Mouse (Mus musculus) left cerebral cortex, postnatal 25 days (tissue): ENCODE measurements at regions not wholly inside any gene's neighbourhood (a gene's known extent, or its start where the extent isn't known, plus 50 kb on each side); places are given as distances from the start of the nearest gene placed in this dataset.

Experiments
- DNase-seq, 2 experiments: peaks; one replicate each; pipeline ENCODE4 v3.0.0; 2022; ENCODE audit warnings: low spot score in 2 of 2, mixed read lengths in 1 of 2
- intact Hi-C: fragments of 180-260 bp; cut with DNase I; formaldehyde crosslinking; loops from one replicate; pipeline ENCODE4 v1.15.1; 2025

DNA sequence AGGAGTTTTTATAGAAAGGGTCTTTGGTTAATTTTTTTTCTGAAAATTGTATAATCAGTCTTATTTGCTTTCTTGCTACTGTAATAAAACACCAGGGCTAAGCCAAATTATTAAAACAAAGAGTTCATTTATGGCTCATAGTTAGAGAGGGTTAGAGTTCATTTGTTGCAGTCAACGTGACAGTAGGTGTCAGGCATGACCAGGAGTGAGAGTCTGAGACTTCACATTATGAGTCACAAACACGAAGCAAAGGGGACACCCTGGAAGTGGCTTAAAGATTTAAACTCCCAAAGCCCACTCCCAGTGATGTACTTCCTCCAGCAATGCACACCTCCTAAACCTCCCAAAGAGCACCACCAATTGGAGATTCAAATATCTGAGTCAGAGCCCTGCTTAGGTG lies 305.6 kb downstream of the Irx1 start:
- intact Hi-C loops, result no loop called here
- DNase-seq, result no peak

DNA sequence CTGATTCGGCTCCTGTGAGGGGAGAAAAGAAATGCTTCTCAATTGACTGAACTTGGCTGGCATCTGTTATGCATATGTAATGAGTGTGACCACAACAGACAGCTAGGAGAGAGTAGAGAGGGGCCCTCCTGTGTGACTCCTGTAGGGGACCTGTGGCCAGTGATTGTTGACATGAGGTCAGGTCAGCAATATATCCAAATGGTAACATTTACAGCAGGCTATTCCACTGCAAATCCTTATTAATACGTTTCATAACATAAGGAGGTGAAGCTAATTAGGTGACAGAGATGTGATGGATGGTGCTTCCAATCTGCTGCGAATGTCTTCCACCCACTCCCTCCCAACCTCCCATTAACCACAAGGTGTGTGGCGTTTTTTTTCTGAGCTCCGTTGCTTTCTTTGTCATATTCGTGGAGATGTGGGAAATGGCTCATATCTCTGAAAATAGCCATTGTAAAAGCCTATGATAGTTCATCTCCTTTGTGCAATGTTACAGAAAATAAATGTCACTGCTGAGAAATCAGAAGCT lies 309.5 kb downstream of the Irx1 start:
- intact Hi-C loops, result no loop called here

DNA sequence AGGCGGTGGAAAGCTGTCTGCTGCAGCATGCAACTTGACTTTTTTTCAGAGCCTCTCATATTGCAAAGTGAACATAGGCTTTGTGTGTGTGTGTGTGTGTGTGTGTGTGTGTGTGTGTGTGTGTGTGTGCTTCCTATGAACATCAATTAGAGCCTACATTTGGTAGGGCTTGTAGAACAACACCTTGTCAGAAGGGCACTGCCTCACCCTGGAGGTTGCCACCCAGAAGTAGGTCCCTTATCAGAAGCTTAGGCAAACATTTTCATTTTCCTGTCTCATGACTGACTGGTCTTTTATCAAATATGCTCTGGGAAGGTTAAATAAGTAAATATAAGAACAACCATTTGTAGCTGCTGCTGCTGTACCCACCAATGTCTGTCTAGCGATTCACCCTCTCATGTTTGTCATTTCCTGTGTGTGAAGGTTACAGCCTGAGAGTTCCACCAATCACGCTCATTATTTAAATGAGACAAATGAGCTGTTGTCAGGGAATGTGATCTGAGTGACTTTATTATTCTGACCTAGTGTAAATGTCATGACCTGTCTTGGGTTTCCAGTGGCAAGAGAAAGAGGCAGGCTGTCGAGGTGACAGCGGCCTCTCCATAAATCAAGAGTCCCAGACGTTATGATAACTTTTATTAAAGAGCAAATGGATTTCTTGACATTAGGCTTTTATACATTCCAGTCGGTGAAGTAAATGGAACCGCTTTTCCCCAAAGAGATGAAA lies 310.1 kb downstream of the Irx1 start:
- intact Hi-C loops, result no loop called here
- DNase-seq, result no peak

More for the DNA sequence above, 309.5 kb downstream of the Irx1 start:
- no peak for DNase-seq

DNA sequence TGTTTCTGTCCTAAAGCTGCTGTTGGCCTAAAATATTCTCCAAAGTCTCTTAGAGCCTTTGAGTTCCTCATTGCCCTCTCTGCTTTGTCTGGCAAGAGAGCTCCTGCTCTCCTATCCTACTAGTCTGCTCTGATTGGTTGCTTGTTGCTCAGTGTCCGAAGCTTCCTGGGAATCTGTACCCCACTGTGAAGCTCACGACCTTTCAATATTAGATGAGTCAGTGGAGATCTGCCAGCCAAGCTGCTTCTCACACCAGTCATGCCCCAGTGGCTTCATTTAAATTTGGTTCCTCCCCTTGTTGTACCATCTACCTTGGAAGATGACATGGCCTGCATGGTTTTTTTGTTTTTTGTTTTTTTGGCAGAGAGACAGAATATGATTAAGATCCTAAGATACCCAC lies 313.6 kb downstream of the Irx1 start:
- intact Hi-C loops, result no loop called here
- DNase-seq, result no peak

DNA sequence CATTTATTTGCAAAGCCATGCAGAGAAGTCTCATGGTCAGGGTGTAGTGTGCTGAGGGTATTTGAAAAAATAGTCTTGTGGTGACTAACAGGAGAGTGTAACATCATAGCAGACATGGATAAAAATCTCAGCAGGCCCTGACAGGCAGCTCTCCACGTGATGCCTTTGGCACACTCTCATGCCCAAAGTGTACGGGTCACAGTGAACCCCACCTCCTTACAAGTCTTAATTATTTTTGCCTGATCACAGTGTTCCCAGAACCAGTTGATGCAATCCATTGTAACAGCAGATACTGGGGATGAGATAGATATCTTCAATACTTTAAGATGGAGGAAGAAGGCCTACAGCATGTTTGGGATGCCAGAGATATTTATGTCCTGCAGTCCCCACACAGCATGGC lies 314.5 kb downstream of the Irx1 start:
- DNase-seq, result no peak
- intact Hi-C loops, result no loop called here

DNA sequence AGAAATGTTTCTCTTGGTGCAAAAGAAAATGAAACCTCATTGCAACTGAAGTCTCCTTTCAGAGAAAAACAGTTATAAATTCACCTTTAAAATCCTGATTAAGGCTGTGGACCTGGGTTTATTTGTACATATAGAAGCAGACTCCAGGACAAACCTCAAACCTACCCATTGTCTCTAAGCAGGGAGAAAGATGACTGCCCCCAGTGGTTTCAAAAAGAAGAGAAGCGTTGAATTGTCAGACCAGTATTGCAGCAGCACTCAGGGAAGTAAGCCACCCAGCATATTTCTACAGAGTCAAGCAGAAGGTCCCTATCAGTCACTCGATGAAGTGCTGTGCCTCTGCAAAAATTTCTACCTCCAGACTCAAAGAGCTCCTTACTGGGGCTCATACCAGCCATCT lies 332.1 kb downstream of the Irx1 start:
- intact Hi-C loops, result no loop called here
- DNase-seq, result no peak

DNA sequence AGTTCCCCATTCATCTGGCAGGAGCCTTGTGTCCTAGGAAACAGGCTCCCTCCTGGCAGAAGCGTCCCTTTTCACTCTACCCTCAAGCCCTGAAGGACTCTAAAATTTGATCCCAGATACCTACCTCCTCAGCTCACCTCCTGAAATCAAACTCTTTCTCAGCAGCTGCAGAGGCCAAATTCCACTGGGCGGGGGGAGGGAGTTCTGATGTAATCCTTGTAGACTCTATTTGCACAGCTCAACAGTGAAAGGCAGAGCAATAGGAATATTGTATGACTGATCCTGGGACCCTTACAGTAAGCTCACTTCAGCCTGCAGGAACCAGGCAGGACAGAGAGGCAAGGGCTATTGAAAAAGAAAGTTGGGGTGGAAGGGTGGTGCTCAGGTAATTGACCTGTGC lies 346.3 kb downstream of the Irx1 start:
- intact Hi-C loops, result no loop called here
- no peak for DNase-seq

DNA sequence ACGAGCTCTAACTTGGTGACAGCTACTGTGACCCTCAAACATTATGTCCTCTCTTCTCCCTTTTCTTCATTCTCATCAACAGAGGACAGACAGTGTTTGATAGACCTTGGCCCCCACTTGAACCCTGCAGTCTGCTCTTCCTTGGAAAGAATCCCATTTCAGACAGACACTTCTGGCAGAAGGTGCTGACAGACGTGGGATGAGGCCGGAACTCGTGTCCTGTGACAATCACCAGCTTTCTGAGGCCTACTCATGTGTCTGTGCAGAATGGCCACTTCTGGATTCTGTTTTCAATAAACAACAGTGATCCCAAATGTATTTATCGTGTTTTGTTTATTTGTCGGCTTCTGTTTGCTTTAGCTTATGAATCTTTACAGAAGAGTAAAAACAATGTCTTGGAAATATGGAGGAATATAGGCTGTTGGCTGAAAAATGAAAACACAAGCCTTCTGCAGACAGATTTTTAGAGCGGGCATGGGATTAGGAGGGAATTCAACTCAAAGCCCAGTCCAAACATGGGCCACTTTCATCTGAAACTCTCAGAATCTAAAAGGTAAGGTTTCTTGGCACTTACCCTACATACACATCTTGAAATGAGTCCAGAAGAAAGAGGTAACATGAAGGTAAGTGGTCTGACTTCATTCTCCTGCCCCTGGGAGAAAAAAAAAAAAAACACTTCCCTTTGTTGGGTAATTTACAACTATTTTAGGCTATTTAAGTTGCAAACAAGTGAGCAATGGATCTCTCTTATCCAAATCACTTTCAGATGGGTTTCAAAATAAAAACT lies 350.9 kb downstream of the Irx1 start:
- no peak for DNase-seq
- intact Hi-C loops, result no loop called here

DNA sequence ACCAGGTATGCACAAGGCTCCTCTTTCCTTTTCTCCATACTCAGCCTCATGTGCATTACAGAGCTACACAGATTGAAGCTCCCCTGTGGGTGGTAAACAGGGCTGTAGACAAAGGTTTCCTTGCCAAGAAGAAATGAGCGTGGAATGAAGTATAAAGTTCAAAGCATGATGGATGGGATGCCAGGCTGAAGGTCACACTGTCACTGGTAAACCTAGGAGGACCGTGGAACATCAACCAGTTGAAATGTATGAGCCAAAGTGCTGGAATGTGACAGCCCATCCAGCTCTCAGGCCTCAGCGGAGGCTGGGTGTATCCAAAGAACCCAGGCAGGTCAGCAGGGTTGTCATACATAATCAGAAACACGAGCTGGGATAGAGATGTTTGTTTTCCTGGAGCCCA lies 381.0 kb downstream of the Irx1 start:
- no peak for DNase-seq
- intact Hi-C loops, result no loop called here

DNA sequence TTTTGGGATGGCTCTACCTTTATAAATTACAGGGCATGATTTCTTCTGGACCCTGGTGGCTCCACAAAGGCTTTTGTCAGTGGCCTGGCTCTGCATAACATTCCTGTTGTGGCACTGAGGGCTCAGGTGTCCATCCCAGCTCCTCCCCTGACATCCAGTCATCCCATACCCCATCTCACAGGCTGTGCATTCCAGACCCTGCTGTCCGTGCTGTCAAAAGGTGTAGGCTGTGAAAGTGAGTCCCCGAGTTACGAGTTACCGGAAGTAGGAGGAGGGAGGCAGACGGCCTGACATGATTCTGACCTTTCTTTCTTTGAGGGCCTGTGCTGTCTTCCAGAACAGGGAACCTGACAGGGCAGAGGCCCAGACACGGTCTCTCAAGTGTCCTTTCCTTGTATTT lies 397.6 kb downstream of the Irx1 start:
- DNase-seq, result no peak
- intact Hi-C loops, result no loop called here

DNA sequence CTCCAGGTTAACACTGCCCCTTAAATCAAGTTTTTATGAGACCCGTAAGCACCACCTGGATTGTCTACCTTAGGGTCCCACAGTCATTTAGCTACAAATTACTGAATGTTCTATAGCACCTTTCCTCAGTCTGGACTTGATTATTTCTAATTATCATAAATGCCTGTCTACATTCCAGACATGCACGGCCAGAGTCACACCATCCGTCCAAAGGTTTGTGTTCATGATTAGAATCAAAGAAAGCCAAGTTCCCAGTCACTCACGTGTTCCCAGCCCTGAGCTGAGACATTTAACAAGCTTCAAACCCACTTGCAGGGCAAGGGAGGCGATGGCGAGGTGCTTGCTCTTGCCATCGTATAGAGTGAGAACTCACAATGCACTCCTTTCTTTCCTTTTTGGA lies 398.1 kb downstream of the Irx1 start:
- no peak for DNase-seq
- intact Hi-C loops, result no loop called here

DNA sequence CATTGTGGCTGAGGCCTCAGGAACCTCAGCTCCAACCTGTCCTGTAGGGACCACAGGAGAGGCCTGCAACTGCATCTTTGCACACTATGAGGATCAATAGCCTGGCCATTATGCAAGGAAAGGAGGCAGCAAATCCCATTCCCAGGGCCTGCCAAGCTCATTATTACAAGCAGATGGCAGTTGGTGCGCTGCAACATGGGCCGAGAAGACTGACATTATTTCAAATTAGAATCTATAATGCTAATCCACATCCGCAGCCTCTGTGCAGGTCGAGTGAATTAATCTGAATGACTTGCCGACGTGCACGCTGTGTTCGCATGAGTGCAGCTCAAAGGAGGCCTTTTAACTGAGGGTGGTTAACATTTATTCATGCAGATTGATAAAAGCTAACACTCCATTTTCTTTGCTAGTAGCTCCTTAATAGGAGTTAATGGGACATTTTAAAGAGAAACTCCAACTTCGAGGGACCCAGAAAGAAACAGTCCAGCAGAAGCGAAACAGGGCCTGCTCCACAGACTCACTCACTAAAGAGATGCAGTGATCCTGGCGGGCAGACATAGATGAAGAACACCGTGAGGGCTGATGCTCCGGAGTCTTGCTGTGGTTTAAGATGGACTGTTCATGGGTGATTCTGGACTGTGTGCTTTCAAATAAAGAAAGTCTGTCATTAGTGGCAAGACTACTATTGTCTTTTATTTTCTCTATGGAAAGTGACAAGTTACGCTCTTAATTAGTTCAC lies 404.9 kb downstream of the Irx1 start:
- DNase-seq, result no peak
- intact Hi-C loops, result no loop called here

DNA sequence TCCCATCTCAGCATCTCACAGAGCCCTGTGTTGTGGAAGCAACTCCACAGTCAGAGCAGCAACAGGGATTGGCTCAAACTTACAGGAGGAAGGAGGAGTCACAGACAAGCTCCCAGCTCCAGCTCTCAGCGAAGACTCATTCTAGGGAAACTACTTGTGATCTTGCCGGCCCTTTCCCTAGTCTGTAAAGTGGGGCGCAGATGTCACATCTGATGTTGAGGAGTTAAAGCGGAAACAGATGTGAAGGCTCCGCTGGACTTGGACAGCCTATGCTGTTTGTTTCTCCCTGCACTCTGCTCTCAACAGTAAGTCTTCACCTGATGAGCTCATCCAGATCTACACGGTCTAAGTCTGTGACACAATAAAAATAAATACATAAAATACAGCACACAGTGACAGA lies 408.1 kb downstream of the Irx1 start:
- DNase-seq, result no peak
- intact Hi-C loops, result no loop called here

DNA sequence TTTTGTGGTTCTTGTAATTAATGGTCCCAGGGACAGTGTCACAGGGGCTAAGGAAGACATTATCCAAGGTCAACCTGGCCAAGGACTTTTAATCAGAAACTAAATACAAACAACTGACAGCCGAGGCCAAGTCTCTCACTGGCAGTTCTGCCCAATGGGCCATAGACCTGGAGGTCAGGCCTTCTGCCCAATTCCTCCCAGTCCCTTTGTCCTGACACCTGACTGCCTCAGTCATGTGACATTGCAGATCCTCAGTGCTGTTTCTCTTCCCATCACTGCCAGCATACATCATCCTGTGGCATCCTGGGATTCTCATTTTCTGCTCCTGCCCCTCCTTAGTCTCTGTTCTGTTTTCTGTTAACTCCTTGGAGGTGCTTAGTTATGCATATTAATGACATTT lies 413.4 kb downstream of the Irx1 start:
- DNase-seq, result no peak
- intact Hi-C loops, result no loop called here

DNA sequence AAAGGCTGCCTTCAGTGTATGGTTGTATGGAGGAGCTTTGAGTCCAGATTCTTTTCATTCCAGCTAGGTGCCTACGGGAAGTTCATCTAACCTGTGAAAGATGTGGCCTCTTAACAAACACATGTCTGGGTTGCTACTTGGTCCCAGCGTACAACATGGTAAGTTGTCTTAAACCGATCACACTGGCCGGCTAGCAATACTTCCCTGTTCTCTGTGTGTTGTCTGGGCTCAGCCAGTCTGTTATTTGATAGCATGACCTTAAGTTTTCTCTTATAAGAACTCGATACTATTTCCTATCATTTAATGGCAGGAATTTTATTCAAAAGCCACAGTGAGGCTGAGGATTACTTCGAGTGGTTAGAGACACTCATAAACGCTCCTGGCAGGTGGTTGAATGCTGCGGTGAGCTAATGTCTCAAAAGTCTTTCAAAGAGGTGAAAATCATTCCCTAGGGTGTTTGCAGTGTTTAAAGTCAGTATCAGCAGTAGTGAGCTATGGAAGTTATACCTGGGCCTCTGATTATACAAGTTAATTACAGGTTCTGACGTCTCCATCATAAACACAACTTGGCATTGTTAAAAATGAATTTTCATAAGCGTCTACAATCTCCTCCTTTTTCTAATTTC lies 414.2 kb downstream of the Irx1 start:
- no peak for DNase-seq
- intact Hi-C loops, result no loop called here

DNA sequence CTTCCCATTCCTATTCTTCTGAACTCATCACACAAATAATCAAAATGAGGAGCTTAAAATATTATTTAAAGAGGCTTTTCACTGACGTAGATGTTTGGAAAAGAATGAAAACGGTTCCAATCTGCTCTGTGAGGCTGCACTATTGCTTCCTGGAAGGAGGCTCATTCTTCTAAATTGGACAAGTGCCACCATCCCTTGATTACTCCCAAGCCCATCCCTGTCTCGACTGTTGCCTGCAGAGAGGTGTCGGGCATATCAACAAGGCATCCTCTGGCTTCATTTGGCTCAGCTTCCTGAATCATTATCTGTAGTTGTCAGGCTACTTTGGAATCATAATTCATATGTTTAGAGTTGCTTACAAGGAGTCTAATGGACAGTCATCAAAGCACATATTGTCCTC lies 425.3 kb downstream of the Irx1 start:
- intact Hi-C loops, result no loop called here
- no peak for DNase-seq

DNA sequence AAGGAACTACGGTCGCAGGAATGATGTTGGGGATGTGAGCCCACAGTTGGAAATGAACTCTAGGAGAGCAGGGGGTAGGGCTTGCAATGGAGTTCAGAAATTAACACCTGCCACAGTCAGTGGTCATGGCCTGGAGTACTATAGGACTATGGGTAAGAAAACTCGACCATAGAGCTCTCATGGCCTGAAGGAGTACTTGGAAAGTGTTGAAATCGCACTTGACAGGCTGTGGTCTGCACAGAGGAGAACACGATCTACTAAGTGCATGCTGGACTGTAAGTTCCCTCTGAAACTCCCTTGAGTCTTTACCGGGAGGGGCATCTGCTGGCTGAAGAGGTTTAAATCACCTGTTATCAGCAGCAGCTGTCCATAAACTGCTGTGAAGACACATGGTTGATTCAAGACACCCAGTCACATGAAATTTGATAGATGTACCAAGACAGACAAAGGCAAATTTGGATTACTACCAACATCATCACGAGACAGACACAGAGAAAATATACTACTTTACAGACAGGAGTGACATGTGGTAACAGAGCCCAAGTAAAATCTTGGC lies 430.6 kb downstream of the Irx1 start:
- intact Hi-C loops, result no loop called here
- no peak for DNase-seq

DNA sequence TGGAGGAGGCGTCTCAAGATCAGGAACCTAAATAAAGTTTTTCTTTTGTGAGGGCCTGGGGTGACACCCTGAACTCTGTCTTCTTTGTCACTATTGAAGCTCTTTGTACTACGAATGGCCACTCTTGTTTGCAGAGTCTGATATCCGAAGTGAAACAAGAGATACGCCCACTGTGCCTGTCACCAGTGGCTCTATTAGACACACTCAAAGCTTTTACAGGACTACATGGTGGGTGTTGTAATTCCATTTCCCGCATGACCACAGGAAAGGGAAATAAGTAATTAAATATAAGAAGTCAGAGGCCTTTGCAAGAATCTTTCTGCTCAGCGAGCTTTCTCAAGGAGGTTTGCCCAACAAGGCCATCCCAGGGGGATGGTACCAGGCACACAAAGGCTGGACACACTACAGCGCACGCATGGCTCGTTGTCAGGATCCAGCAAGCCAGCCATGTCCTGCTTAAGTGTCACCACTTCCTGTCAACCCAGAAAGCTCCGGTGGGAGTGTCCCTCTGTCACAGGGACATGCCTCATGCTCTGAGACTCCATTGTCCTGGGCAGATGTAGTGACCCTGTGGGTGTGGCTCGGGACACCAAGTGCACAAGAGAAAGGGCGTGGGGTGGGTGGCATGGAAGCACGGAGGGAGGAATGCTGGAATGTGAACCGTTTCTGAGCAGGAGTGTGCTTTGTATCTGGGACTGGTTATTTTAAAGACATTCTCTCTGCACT lies 434.0 kb downstream of the Irx1 start:
- intact Hi-C loops, result no loop called here
- no peak for DNase-seq

DNA sequence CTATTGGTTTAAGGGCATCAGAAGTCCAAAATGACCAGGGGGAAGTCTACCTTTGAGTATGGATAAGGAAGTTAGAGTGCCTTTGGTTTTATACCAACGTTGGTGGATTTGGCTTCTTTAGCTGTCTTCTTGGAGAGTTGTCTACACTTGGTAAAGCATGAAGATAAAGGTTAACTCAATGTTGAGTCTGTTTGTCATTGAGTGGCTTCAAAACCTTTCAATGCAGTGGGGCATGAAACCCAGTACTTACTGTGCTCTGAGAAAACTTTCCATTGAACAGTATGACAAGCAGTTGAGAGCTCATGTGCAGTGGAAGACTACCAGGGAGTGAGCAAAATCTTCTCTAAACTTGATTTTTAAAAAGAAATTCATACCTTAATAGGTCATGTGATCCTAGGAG lies 445.7 kb downstream of the Irx1 start:
- intact Hi-C loops, result no loop called here
- no peak for DNase-seq
